Mouse (Mus musculus): ENCODE results near the gene Alg12.

Gene Alg12

DNA sequence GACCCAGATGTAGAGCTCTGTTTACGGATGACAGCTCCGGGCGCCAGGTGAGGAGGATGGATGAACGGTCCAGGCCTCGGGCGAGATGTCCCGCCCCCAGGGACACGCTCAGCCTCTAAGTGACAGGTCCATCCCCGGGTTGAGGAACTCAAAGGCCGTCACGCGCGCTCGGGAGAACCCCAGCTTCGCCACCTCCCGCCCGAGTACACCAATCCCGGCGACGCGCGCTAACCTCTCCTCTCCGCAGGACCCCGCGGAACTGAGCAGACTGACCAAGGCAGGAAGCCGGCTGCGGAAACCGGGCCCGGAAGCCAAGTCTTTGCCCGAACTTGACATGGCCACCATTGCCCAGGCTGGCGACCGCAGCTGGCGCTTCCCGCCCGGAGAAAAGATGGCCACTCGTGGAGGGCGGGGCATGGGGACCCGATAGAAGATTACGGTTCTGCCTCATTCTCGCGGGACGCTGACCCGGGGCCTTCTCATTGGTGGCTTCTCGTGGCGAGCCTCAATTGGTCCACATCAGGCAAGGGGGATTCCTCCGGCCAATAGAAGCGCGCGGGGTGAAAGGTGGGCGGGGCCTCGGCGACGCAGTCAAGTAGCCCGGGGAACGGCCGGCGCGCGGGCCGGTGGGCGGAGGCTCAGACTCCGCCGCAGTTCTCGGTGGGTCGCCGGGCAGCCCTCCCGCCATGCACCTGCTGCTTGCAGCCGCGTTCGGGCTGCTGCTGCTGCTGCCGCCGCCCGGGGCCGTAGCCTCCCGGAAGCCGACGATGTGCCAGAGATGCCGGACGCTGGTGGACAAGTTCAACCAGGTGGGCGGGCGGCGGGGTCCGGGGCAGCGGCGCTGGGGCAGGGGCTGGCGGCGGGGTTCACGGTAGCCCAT lies at the start of gene Alg12, which contains the start of gene Creld2:
Alg12 (minus strand) TSS at position 293 of the 880 bp plus-strand sequence.
Creld2 (plus strand) TSS at position 621 of the 880 bp plus-strand sequence.
- peak; percentile 99 for DNase-seq (ENCODE audit: low read depth, low spot score)

- DNase-seq (ENCODE audit: low read depth, low spot score) = no peak
Measured at GRCm38 (mm10) chr15:88868024-88868742, 49.1 kb upstream of the Alg12 start.

- peak; percentile 62 for DNase-seq (ENCODE audit: low read depth, low spot score)
Measured at GRCm38 (mm10) chr15:88867368-88868023, 48.4 kb upstream of the Alg12 start.

DNA sequence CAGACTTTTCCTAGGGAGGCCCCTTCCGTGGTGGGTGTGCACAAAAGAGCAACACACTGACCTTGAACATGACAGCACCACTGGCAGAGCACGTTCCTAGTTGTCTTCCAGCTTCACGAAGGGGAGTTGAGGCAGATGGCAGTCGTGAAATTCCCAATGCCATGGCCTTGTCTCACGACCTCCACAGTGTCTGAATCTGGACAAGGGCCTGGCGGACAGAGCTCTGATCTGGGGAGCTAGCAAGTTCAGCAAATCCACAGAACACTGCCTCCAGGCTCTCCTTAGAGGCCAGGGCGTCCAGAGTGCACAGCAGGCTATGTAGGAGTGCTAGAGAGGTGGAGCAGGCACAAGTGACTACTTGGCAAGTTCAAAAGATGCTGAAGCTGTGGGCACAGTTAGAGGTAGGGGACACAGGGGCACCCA lies 47.8 kb upstream of the Alg12 start:
- no peak for DNase-seq (ENCODE audit: low read depth, low spot score)

GRCm38 (mm10) chr15:88865888-88866695 lies 47.0 kb upstream of the Alg12 start:
- no peak for DNase-seq (ENCODE audit: low read depth, low spot score)

DNA sequence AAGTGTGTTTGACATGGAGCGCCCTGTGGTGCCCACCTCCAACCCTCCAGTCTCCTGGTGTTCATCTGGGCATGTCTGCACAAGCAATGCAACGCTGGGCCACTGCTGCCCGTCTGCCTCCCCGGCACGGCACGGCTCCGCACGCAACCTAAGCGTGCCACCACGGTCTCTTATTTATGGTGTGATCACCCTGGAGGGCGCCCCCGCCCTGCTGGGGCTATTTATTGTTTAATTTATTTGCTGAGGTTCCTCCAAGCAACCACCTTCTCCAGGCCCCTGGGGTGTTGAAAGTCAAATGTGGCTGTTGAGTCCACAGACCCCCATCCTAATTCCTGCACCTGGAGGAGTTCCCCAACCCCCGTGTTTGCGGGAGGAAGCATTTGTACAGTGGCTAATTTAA lies 45.9 kb upstream of the Alg12 start:
- DNase-seq (ENCODE audit: low read depth, low spot score) = no peak

- no peak for DNase-seq (ENCODE audit: low read depth, low spot score)
Measured at GRCm38 (mm10) chr15:88864270-88865030, 45.3 kb upstream of the Alg12 start.

DNA sequence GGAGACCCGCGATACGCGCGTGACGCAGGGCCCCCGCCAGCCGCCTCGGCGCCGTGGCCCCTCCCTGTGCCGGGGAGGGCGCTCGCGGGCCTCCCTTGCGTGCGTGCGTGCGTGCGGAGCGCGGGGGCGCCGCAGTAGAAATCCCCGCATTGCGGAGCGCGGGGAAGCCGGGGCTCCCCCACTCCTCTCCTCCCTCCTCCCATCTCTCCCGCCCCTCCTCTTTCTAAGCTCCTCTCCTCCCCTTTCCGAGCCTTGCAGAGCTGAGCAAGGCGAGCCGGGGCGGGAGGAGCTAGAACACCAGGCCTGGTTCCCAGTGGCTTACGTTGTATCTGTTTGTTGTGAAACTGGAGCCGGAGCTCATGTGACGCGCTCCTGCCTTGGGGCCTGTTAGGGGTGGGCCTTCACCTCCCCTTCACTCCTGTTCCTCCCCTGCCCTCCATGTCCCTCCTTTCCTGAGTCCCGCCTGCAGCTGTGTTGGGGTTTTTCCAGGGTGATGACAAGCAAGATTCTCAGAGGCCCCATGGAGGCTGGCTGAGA lies 44.6 kb upstream of the Alg12 start:
- peak; percentile 94 for DNase-seq (ENCODE audit: low read depth, low spot score)

DNA sequence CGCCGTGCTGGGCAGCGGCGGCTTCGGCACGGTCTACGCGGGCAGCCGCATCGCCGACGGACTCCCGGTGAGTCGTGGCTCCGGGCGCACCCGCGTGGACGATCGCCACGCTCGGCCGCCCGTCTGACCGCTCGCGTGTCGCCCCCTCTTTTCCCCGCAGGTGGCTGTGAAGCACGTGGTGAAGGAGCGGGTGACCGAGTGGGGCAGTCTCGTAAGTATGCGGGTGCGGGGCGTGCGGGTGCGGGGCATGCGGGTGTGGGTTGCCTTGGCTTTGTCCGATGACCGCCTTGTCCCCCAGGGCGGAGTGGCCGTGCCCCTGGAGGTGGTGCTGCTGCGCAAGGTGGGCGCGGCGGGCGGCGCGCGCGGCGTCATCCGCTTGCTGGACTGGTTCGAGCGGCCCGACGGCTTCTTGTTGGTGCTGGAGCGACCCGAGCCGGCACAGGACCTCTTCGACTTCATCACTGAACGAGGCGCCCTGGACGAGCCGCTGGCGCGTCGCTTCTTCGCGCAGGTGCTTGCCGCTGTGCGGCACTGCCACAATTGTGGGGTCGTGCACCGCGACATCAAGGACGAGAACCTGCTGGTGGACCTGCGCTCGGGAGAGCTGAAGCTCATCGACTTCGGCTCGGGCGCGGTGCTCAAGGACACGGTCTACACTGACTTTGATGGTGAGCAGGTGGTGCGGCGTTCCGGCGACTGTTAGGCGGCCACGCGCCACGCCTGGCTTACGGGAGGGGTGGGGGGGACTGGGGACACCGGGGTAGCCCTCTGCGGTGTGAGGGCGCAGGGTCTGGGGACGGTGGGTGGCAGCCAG lies 44.0 kb upstream of the Alg12 start:
- DNase-seq (ENCODE audit: low read depth, low spot score) = peak; percentile 37

DNA sequence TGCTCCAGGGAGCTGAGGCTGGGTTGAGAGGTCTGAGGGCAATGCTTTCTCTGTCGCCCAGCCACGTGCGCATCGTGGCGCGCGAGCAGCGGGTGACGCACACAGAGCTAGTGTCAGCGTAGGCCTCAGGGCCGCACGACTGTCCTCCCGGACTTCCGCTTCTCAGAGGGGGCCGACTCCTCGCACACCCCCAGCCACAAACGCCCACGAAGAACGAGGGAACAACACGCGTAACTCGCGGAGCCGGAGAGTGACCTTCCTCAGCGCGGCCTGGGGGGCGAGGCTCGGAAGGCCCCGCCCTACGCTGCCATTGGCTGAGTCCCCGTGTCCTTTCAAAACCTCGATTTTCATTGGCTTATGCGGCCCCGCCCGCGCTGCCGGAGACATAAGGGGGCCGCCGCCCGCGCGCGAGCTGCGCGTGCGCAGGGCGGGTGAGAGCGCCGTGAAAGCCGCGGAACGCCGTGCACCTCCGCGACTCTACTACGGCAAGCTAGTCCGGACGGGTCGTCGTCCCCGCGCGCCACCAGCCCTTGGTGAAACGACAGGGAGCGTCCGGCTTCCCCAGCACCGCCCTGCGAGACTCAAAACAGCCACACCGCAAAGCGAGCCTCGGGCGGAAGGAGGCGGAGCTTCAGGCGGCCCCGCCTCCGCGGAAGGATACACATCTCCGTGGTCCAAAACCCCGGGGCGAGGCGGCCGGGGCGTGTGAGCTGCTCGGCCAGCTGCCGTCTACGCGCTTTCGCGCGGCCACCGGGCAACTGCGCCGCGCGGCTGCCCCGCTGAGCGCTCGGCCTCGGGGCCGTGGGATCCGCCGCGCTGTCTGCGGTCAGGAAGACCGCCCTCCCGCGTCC lies 42.9 kb upstream of the Alg12 start, which contains the start of gene Pim3:
Pim3 (plus strand) TSS at position 415 of the 851 bp plus-strand sequence.
- peak; percentile 97 for DNase-seq (ENCODE audit: low read depth, low spot score)

- DNase-seq (ENCODE audit: low read depth, low spot score) = no peak
Measured at GRCm38 (mm10) chr15:88860781-88861180, 41.7 kb upstream of the Alg12 start.

DNA sequence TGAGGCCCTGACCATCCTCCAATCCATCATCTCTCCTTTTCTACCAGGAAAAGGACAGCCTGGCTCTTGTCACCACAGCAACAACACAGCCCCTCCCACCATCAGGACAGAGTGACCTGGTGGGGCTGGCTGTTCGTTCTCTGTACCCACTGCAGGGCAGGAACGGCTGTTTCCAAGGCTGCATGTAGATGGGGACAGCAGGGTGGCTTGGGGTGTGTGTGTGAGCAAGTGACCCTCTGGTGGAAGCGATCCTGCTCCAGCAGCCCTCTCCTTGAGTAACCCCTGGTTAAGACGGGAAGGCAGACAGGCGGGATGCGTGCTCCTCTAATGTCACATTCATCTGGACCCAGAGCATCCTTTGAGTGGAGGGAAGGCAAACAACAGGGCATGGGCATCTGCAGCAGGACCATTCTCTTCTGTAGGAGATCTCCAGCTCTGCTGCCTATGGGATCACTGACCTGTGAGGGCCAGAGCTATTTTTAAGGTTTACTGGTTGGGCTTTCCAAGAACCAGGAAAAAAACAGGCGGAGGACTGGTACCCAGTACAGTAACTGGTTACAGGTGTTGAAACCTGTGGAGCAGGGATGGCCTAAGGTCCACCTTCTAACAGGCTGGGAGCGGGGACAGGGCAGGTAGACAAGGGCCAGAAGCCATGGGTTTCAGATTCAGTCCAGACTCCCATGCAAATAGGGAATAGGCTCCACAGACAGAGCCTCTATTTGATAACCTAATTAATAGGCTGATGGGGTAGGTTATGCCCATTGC lies 40.3 kb upstream of the Alg12 start:
- no peak for DNase-seq (ENCODE audit: low read depth, low spot score)

- no peak for DNase-seq (ENCODE audit: low read depth, low spot score)
Measured at GRCm38 (mm10) chr15:88858707-88859106, 39.6 kb upstream of the Alg12 start.

GRCm38 (mm10) chr15:88858141-88858541 lies 39.0 kb upstream of the Alg12 start:
- DNase-seq (ENCODE audit: low read depth, low spot score) = no peak

DNA sequence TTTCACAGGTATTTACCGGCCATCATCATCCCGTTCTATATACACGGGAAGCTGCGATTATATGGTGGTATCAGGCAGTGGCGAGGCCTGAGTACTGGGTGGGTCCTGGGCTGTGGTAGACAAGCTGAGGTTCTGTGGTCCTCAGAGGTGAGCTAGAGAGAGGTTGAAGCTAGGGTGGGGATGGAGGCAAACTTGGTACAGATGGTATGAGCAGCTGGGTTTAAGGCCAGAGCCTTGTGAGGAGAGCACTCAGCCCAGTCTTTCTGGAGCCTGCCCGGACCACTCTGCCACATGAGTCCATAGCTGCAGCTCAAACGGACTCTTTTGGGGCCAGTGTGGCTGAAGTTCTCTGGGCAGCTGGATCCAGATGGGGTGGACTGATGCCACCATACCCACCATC lies 38.2 kb upstream of the Alg12 start:
- no peak for DNase-seq (ENCODE audit: low read depth, low spot score)

- DNase-seq (ENCODE audit: low read depth, low spot score) = no peak
Measured at GRCm38 (mm10) chr15:88856613-88857012, 37.5 kb upstream of the Alg12 start.

DNA sequence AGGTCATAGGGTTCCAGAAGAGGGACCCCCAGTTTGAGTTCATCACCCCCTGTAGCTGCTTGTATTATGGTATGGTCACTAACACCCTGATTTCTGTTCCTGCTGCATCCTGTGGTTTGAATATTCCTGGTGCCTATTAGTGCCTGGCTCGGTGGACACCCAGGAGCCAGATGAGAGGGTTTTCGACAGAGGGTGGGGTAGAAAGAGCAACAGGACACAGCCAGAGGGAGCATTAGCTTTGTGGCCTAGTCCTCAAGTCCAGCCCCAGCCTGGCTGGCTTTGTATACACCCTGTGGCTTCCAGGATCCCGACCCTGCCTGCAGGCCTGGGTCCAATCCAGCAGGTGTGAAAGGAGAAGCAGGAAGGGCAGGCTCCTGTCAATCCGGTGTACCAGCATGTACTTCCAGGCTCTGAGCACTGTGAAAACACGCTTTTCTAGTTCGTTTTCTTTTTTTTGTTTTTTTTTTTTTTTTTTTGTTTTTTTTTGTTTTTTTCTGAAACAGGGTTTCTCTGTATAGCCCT lies 36.8 kb upstream of the Alg12 start:
- DNase-seq (ENCODE audit: low read depth, low spot score) = no peak

Data from mesoderm, embryonic 11.5 days (tissue).